Mouse (Mus musculus) adipocyte (in vitro differentiated cells): ENCODE measurements at regions not wholly inside any gene's neighbourhood (a gene's known extent, or its start where the extent isn't known, plus 50 kb on each side); places are given as distances from the start of the nearest gene placed in this dataset.

Source experiments
- DNase-seq: peaks from one replicate; pipeline ENCODE4 v3.0.0-alpha.2; 2016; ENCODE audit warnings: low spot score

DNA sequence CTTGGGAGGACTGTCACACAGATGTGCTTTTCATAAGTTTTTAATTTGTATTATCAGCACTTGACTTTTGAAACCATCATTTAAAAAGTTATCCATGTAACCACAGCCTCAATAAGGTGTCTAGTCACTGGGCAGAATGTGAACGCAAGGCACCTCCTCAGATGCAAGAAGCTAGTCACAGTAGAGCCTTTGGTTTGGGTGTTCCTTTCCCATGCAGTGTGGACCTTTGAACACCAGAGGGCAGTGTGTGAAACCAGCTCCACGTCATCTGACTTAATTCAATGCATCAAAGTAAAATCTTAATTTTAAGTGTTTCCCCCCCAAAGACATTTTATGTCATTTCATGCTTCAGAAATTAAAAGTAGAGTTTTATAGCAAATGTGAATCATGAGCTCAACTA, 166.2 kb upstream of the Nabp1 start:
- peak; percentile 84 for DNase-seq

- DNase-seq: no peak
Observed at GRCm38 (mm10) chr1:51643640-51644039, 165.4 kb upstream of the Nabp1 start.

DNA sequence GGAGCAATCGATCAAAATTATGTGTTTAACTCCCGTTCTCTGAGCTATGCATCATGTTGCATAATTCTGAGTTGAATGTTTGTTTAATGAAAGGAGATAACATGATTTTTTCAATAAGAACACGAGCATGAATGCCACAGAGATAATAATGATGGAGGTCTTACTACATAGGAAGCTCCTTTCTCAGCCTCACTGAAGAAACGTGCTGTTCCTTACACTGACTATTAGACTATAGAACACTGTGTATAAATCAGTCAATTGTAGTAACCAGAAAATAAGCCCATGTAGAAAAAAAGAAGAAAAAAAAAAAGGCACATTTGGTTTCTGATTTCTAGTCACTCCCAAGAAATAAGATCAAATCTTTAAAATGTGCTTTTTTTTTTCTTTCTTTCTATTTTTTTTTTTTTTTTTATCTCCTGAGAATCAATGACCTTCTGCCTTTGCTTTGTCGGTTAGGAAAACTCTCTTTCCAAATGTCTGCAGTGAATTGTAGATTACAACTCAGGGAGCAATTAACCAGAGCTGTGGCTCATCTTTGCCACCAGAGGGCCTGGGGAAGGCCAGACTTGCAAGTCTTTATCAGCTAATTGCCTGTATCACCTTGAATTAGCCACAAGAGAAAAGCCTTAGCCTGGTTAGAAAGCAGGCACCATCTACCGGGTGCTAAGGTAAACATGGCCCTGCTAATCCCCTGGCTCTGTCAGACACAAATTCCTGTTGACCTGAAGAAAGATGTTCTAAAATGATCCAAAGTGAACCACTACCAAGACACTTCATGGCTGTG, 160.5 kb upstream of the Nabp1 start:
- no peak for DNase-seq

- DNase-seq: no peak
Observed at GRCm38 (mm10) chr1:51635881-51636515, 157.8 kb upstream of the Nabp1 start.

- no peak for DNase-seq
Observed at GRCm38 (mm10) chr1:51633795-51634194, 155.6 kb upstream of the Nabp1 start.

- peak; percentile 29 for DNase-seq
Observed at GRCm38 (mm10) chr1:51632851-51633250, 154.6 kb upstream of the Nabp1 start.

DNA sequence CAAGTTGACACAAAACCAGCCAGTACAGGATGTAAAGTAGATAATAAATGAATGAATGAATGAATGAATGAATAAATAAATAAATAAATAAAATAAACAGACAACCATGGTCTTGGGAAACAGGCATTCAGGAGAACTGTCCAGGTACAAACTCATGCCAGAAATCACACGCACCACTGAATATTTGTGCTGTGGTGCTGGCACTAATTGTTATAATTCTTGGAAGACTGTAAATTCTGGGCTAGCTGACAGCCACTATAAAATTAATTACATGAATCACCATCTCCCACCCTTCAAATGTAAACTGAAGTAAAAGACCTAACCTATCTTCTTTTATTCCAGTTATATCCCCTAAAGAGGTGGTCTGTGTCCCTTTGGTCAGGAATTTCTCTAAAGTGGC, 151.6 kb upstream of the Nabp1 start:
- DNase-seq: no peak

DNA sequence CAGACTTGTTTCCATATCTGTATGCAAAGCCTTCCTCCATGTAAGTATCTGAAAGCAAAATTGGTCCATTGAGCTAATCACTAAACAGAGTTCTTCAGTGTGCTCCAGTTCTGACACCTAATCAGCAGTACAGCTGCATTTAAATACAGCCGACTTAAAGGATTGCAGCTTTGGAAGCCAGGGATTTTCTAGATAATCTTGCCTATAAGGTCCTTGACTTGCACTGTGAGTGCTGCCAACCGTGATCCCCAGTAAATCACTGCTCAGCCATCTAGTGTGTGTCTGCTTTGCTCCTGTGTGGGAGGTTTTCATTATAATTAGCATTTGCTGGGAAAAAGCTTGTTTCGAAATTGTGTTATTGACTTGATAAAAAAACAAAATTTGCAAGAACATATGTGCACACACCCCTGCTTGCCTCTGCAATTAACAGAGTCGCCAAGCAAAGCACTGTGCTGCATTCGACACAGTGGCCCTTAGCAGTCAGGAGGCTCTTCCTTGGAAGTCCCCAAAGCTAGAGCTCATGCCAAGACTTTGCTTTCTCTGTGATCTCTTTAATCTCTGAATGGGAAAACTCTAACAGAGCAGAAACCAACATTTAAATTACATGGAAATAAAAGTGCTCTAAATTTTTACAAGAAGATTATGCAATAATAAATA, 150.0 kb upstream of the Nabp1 start:
- peak; percentile 29 for DNase-seq

GRCm38 (mm10) chr1:51626303-51626702, 148.1 kb upstream of the Nabp1 start:
- DNase-seq: no peak

DNA sequence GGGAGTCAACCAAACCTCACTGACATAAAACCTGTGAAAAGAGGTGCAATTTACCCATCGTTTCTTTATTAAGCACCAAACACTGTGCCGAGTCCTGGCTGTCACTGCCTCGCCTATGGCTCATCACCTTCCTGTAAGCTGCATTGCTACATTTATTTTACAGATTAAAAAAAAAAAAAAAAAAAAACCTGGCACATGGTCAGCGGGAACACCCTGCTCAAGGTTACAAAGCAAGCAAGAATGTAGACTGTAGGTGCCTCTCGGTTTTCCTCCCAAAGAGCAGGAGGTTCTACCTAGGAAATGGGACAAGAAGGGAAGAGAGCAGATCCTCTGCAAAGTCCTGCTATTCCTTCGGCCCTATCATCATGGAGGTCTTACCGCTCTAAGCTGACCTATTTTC, 146.9 kb upstream of the Nabp1 start:
- no peak for DNase-seq

GRCm38 (mm10) chr1:51624551-51624950, 146.3 kb upstream of the Nabp1 start:
- no peak for DNase-seq

DNA sequence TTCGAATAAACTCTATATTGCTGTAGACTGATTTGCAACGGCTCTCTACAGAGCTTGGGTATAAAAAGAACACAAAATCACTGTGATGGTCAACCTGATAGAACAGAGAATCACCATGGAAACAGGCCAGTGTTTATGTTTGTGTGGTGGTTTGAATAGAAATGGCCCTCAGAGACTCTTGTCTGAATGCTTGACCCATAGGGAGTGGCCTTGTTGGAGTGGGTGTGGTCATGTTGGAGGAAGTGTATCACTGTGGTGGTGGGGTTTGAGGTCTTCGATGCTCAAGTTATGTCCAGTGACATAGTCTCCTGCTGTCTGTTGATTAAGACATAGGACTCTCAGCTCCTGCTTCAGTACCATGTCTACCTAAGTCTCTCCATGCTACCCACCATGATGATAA, 144.8 kb upstream of the Nabp1 start:
- DNase-seq: no peak

DNA sequence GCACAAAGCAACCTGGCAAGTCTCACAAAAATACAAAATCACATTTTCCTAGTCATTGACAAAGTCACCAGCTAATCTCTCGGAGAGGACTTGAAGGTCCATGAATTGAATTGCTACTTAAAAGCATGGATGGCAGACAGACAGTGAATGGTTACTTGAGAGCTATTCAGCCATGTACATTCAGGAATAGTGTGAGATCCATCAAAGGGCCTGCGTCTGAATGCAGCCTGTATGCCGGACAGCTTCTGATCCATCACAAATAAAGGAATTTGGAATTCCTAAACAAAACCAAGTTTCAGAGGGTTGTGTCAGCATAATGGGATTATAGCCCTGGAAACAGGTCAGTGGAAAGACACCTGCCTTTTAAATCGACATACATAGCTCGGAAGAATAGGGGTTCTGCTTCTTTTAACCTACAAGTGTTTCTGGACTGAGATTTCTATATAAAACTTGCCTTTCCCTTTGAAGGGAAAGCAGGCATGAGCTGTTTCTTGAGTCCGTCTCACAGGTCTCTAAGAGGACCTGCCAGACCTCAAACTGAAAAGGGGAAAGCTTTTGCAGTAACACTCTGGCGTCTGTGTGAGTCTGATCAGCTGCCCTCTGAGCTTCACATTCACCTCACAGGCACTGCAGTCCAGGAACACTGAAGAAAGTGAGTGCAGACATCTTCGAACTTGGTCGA, 144.1 kb upstream of the Nabp1 start:
- no peak for DNase-seq

- no peak for DNase-seq
Observed at GRCm38 (mm10) chr1:51621062-51621461, 142.8 kb upstream of the Nabp1 start.

DNA sequence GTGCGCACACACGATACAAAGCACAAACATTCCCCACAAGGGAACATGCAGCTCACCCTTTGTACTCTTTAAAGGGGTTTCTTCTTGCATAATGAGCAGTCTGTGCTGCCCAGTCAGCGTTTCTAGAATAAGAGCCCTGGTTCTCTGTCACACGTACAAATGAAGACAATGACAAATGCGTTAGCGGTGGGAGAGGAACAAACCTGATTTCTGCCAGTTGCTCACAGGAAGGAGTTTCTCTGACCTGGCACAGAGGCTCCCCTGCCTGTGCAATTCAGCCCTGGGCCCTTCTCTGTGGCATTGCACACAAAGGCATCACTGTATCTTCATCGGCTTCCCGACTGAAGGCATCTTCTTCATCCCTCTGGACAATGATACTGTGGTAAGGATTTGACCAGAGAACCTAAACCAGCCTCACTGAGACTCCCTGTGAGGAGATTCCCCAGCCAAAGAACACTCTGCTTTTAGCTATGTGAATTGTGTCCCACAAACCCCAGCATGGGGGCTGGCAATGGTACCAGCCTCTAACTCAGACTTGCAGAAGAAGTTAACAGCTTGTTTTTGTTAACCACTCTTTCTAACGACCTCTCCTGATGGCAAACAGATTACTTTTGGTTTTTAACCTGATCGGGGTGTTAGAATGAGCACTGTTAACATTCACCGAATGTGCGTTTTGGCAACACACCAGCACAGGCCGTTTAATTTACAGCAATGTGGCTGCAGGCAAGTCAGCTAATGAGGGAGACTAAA, 139.5 kb upstream of the Nabp1 start:
- no peak for DNase-seq

- no peak for DNase-seq
Observed at GRCm38 (mm10) chr1:51616091-51616490, 137.9 kb upstream of the Nabp1 start.

DNA sequence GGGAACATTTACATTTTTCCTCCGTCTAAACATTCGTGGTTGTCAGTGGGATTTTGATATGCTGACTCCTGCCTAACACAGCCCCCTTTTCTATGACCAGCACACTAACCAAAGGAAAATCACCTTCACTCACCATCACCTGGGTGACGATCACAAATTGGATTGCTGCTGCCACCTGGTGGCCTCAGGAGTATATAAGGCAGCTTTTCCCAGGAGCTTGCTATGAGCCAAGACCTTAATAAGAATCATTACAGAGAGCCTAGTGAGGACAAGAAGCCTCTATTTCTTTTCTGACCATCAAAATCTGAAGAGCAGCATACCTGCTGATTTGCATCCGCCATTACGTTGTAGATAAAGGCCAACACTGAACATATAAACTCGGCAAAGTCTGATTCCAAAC, 137.3 kb upstream of the Nabp1 start:
- DNase-seq: peak; percentile 65

- DNase-seq: no peak
Observed at GRCm38 (mm10) chr1:51614700-51615099, 136.5 kb upstream of the Nabp1 start.

- peak; percentile 74 for DNase-seq
Observed at GRCm38 (mm10) chr1:51609295-51609694, 131.1 kb upstream of the Nabp1 start.

DNA sequence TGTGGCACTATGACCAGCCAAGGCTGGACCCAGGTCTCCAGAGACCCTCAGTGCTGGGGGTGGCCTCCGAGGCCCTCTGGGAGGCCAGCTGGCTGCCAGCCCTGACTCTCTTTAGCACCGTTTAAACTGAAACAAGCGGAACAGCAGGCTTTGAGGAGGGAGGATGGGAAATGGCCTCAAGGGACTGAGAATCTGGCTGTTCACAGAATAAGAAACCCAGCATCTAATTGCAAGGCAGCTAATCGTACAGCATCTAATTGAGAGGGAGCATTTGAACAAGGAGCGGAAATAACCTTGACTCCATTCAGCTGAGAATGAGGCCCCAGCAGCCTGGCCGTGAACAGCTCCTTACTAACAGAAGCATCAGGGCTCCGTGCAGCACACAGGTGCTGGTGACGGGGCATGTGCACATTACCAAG, 129.2 kb upstream of the Nabp1 start:
- no peak for DNase-seq

DNA sequence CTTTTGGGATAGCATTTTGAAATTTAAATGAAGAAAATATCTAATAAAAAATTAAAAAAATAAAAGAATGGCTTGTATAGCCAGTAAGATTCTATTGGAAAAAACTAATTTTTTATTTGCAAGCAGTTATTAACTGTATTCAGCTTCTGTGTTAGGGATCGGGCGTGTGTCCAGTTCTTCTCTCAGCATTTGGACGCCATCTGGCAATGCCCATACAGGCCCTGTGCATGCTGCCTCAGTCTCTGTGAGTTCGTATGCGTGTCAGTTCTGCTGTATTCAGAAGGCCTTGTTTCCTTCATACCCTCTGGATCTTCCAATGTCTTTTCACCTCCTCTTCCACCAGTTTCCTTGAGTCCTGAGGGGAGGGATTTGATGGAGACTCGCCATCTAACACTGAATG, 123.8 kb upstream of the Nabp1 start:
- DNase-seq: no peak

DNA sequence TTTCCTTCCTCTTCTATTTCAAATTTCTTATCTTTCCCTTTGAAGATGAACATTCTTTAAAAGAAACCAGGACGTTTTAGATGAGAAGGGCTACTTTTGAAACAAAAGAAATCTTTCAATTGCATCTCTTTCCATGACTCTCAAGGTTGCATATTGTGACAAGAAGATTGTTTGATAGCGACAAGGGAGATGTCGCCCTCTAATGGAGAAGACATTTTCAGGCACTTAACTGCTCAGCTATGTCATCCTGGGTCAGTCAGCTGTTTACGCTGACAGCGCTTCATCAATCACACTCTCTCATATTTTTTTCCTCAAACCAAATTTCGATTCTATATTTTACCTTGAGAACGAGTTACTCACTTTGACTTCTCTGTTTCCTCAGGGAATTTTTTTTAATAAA, 122.2 kb upstream of the Nabp1 start:
- DNase-seq: peak; percentile 75
